Mouse (Mus musculus) cerebellum, postnatal 10 days (tissue): Measurements from ENCODE around the gene Naif1.
A peak's percentile ranks its signal among the peaks of the same experiment; 100 is the strongest.

ENCODE experiments used
- DNase-seq, 2 experiments: peaks; one replicate each; pipeline ENCODE4 v3.0.0; 2021; ENCODE audit warnings: mixed read lengths in 2 of 2

Naif1 gene

DNA sequence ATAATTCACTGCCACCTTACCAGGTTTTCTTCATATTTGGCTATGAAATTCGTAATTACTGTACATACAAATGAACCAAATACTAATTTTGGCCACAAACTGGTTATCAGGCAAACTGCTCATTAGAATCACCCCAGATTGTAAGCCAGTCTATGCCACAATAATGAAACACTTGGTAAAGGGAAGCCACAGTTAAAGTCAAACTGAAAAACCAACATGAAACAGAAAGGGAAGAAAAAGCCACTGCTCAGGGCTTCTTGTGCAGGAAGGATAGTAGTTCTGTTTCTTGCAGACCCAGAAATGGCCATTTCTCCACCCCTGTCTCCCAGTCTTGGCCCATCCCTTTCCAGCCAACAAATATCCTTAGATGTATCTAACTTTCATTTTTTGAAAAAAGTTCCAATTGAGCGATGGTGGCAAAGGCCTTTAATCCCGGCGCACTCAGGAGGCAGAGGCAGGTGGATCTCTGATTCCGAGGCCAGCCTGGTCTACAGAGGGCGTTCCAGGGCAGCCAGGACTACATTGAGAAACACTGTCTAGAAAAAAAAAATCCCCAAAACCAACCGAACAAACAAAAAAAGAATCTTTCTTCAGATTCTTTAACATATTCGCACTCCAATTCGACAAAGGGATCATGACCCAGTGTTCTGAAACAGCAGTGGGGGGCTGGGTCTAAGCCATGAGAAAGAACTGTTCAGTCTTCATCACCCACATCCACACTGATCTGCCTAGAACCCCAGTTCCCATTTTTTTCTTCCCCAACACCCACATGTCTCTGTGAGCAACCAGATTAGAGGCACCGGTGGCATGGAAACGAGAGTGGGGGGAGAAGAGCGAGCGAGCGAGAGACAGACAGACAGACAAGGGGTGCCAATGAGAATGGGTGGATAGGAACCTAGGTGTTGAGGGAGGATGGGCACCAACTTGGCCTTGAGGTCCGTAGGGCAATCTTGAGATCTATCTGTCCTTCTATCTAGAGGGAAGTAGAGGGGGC is at the start of gene Naif1:
Gene Naif1 (plus strand): TSS at position 697 of the 994 bp plus-strand sequence.
- peak in 1 of 2 experiments; percentile 22 for DNase-seq

DNA sequence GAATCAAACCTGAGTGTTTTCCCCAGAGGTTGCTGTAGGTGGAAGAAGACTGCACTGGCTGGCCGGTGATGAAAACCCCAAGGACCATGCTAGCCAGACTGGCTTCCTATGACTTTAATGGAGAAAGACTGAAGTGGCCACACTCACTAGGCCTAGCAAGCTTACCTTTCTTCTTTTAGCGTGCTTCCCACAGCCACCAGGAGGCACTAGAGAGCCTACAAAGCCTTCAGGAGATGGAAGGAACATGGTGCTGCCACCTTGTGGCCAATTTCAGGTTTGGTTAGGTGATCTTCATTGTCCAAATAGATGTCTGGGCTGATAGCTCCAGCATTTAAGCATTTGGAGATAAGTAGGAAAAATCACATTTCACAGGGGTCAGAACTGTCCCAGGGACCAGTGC is 45.6 kb upstream of the Naif1 start:
- peak; percentile 98 to 99 for DNase-seq

DNA sequence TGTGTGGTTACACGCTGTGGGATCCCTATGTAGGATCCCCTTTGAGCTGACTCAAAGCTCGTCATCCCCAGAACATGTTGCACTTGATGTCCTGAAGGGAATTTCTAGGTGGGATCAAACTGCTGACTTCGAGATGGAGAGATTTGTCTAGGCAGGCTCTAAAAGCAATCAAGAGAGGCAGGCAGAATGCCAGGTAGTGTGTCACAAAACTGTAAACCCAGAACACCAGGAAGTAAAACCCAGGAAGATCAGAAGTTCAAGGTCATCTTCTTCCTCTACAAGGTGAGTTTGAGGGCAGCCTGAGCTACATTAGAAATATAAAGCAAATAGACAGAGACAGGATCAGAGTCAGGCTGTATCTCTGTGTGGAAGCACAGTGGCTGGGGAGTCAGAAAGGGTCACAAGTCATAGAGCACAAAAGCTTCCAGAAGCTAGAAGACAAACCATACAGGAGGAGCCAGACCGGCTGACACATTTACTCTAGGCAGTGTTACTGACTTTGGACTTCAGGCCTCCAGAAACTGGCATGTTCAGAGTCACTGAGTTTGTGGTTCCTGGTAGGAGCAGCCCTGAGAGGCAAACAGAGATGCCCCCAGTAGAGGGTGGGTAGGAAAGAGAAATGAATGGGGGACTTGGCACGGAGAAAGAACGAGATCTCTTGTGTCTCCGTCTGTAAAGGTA is 43.0 kb upstream of the Naif1 start:
- DNase-seq = no peak

DNA sequence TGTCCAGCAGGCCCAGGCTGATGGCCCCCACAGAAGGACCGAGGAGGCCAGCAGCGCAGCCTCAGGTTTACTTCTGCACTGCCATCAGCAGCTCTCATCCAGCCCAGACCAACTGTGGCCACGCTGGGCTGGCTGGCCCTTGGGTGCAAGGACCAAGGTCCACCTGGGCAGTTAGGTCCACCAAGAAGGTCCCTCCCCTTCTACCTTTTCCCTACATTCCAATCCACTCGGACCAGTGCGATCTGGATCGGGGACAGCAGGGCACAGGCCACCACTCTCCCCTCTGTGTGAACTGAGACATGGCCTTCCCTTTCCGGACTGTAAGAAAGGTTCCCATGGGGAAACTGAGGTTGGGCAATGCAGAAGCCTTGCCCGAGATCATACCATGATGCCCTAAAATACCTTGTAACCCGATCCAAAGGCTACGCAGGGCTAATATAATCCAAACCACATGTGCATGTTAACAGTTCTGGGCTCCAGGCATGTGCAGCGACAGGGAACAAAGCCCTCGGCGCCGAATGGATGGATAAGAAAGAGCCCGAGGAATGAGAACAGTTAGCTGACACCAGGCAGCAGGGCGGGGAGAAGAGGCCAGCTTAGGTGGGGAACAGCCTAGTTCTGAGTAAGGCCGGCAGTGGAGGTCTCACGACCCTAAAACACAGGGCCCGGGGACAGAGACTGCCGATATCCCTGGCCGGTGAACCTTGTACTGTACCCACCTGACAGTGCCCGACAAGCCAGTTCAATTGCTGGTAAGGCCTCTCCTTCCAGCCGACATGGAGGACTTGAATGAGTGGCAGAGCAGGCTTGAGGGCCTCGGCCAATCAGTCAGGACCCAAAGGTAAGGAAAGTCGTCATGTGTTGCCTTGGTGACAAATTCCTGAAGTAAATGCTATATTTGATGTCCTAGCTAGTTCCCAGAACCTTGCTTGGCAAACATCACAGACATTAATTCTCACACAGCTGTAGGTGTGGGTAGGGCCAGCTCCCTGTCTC is 41.5 kb upstream of the Naif1 start:
- DNase-seq = no peak

DNA sequence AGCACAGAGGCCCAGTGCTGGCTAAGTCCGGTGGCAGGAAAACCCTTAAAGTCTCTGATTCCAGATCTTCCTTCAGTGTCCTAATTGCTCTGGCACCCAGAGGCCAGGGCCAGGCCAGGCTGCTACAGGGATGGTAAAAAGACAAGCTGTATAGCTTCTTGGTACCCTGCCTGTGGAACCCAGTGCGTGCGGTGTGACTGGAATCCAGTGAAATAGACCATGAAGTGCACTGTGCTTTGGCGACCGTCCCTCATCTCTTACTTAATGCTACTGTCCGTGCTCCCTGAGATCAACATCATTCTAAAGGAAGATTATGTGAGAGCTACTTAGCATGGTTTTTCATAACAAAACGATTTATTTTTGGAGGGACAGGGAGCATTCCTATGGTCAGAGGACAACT is 38.9 kb upstream of the Naif1 start:
- no peak for DNase-seq

DNA sequence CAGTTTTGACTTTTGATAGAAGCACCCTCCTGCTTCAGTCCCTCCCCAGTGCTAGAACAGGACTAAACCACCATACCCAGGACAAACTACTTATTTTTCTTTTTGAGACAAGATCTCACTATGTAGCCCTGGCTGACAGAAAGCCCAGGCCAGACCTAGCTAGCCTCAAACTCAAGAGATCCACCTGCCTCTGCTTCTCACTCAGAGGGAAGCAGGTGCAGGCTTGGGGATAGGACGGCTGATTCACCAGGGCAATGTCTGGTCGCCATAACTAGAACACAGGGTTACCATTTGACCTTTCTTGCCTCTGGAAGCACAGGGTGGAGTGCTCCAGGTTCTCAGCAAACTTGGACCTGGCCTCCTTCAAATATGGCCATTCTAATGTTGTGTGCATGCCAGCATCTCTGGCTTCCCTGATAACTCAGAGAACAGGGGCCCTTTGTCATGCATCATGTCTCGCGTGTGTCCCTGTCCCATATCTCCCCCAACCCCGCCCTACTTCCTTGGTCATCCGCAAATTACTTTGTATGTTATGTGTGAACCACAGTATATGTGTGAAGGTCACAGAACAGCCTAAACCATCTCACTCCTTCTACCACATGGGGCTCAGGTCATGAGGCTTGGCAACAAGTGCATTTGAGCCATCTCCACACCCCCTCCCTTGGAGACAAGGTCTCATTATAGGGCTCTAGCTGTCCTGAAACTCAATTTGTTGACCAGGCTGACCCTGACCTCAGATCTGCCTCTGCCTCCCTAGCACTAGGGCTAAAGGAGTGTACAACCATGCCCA is 37.3 kb upstream of the Naif1 start:
- DNase-seq = no peak

DNA sequence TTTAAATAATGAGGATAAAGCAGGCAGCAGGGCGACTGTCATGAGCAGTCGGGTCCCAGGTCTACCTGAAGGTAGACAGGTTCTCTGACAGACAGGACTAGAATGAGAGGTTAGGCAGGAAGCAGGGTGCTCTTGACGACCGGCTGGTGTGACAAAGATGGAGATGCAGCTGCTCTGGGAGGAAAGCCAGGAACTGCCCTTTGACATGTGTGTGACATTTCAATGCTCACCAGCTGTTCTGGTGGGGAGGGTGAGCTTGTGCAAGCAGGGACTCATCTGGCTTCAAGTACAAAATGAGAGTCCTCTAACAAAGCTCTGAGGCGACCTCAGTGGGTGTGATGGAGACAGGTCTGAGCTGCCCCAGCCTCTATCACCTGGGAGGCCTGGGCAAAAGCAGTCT is 36.3 kb upstream of the Naif1 start:
- no peak for DNase-seq

DNA sequence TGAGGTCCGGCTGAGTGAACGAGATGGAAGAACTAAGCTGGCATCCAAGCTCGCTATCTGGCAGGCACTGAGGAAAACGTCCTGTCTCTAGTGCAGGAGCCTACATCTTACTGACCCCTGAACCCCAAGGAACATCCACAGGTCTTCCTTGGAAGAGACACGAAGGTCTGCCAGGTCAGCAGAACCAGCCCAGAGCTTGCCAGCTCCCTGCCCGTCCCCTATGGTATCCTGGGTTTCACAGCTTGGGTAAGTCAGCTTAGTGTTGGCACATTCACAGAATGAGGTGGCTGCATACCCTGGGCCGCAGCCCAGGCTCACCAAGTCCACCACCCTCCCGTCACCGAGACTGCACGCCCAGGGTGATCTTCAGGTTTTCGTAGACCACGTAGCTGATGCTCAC is 34.5 kb upstream of the Naif1 start:
- DNase-seq = no peak

DNA sequence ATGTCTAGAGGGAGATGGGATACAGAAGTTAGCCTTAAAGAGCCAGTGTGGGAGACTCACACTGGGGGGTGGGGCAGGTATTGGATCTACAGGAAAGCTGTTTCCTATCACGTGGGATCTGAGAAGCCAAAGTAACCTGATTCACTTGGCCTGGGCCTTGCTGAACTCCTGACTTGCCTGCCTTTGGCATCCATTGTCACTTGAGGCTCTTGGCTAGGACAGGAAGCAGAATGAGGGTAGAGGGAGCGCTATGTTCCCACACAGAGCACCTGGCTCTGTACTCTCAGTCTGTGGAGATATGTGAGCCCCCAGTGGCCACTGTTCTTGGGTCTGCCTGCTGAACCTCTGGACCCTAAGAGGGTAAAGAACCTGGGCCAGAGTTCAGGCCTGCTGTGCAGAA is 33.7 kb upstream of the Naif1 start:
- no peak for DNase-seq

DNA sequence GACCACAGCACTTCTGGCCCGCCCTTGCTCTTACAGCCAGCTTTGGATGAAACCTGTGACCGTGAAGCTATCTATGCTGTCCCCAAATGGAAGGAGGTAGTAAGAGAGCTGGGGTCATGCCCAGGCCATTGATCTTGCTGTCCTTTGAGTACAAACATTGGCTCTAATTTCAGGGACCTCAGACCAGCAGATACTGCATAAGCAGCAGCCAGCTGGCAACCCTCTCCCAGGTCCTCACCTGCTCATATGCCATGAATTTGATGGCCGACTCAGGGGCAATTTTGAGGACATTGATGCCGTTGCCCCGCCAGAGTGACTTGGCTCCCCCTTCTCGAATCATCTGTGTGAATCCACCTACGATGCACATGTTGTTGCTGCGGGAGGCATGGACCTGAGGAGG is 32.8 kb upstream of the Naif1 start:
- no peak for DNase-seq

DNA sequence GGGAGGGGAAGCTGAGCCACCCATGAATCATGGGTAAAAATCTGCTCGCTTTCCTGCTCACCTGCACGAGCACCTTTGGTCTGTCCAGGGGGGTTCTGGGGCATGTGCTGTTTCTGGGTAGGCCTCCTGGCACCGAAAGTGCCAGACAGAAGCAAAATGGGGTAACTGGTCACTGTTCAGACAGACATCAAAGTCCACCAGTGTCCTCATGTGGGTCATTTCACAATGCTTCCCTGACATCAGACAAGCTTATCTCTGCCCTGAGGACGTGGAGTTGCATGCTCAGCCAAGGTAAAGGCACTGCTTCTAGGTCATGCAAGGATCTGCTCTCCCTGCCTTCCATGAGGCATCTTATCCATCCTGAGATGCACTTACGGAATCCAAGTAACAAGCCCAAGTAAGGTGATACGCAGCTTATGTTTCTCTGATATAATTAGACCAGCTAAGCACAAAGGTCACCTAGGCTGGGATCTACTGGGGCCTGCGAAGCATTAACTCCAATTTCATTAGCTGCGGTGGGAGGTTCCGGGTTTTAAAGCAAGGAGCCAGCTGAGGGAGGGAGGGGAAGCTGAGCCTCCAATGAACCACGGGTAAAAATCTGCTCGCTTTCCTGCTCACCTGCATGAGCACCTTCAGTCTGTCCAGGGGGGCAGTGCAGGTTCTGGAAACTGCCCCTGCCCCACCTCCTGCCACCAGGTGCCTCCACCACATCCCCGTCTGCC is 31.7 kb upstream of the Naif1 start:
- DNase-seq = no peak

DNA sequence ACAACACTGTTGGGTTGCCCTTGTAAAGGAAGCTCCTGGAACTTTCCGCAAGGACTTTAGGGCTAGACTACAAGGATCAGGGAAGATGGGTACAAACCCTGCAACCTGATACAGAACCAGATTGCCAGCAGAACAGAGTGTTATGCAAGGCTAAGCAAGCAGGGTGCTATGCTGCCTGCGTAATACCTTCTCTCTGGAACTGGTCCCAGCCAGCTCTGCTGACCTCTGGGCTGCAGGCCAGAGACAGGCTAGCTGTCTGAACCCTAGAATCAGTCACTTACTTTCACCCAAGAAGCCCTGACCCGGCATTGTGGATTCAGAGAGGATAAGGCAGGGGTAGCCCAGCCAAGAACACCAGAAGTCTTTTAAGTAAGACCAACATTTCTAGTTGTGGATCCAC is 30.9 kb upstream of the Naif1 start:
- DNase-seq = peak in 1 of 2 experiments; percentile 21

DNA sequence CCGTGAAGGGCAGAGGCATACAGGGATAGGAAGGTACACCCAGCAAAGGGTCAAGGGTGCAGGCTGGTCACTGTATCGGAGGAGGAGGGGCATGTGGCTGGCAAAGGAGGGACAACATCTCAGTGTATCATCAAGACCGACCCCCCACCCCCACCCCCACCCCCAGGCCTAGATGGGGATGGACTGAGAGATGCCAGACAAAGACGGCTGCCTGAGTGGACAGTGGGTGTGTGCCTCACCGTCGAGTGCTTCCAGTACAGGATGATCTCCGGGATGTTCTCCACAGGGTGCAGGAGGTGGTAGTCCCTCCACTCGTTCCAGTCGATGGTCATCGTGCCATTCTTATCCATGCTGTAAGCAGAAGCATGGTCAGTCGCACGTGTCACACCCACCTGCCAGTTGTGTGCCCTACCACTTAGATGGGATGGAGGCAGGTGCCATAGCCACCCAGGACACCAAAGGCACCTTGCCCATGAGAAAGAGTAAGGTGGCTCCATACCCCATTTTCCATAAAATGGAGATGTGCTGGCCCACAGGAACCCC is 30.1 kb upstream of the Naif1 start:
- no peak for DNase-seq

DNA sequence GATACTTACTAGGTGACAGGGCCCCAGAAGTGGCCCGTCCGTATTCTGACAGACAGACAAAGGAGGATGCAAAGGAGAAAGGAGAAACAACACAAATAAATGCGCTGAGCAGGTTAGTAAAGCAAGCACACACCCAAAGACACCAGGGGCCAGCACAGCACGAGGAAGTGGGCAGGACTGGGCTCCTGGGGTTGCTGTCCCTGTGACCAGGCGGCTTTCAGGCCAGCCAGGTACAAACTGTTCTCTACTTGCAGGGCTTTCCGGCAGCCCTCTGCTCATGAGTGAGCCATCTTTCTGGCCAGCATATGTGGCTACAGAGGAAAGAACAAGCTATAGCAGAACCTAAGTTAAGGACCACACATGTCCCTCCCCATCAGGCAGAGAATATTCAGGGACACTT is 29.6 kb upstream of the Naif1 start:
- DNase-seq = no peak

DNA sequence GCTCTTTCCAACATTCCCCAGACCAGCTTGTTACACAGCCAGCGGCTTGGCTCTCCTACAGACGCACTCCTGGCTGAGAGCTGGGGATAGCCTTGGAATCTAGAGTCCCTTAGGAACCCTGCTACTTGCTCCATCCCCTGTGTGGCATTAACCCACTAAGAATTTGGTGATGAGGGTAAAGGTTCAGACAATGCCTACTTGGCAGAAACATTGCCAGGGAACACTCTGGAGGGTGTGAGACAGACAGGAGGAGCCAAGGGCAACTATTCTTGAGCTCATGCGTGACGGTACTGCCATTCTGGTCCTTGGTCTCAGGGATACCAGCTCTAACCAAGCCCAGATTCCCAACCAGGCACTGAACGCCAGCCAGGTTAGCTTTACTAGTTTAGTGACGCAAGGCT is 28.4 kb upstream of the Naif1 start:
- DNase-seq = no peak

DNA sequence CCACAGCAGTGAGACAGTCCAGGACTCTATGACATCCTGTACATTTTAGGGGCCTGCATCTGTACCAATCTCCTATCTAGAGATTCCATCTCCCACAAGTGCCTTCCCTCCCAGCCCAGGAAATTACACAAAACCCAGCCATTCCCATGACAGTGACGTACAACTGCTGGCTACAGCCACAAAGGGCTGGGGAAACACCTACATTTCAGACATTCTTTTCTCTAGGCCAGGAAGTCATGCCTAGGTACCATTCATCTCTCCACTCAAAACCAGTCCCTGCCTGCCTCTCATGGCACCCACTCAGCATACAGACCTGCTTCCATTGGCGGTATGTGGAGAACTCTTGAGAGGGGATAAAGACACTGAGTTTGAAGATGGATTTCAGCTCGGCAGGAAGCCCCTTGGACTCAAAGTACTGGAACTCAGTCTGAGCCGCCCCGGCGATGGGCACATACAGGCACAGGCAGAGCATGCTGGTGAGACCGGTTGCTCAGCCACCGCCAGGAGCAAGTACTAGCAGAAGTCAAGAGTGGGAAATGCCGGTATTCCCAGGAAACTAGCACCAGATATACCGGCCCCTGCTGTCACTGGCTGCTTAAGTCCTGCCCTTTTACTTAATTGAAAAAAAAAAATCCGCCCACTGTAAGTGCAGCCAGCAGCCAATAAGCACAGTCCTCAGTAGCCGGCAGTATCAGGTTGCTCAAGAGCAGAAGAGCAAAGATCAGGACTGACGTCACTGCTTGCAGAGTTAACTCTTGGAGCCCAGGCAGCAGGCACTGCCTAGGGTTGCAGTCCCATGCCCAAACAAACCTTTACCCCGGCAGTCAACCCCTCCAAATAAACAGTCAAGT is 26.6 kb upstream of the Naif1 start:
- peak; percentile 43 to 52 for DNase-seq

DNA sequence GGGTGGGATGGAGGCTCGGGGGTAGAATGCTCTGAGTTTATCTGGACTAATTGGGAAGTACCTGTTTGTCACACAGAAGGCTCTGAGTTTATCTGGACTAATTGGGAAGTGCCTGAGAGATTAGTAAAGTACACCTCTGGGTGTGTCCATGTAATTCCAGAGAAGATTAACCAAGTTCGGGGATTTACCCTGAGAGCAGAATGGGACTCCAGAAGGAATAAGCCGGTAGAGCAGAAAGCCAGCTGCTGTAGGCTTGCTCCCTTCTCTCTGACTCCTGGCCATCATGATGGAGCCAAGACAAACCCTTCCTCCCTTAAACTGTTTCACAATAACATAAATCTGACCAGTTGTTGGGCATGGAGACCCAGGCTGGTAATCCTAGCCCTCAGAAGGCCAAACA is 25.5 kb upstream of the Naif1 start:
- DNase-seq = no peak

DNA sequence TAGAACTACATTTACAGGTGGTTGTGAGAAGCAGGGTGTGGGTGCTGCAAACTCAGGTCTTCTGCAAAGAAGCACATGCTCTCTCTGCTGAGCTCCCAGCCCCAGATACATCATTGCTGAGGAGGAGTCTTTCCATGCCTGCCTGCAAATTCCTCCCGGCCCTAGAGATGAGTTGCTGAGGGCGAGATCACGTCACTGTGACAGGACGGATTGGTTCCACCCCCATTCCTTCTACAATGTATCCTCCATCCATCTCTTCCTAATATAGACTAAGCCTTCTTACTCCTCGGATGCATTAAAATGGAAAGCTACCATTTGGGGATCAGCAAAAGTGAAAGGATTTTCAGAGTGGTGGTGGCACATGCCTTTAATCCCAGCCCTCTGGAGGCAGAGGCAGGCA is 24.7 kb upstream of the Naif1 start:
- no peak for DNase-seq

DNA sequence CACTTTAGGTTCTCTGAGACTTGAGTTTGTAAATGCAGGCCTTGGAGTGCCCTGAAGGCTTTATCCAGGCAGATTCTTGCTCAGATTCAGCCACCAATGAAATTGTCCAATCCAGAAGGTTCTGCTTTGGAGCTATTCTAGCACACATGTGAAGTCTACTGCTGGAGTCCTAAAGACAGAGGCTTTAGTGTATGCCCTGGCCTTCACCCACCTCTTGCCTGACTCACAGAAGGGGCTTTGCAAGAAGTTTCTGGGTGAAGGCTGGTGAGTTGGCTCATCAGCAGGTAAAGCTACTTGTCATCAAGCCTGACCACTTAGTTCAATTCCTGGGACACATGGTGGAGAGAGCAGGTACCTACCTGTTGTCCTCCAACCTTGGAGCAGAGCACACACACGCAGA is 24.1 kb upstream of the Naif1 start:
- DNase-seq = no peak

DNA sequence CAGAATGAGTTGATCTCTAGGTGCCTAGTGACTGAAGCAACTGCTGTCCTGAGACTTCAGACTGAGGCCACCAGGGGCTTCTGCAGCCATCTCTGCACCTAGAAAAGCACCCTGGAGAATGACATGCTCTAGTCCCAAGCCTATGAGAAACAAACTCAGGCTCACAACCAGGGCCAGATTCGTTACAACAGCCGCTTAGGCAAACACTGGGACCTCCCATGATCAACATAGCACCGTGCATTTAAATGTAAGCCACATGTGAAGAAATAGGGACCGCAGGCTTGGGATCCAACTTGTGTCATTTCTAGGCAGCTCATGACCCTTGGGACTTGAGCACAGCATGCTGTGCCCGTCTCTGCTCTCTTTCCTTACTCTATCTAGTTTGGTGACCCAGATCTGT is 22.5 kb upstream of the Naif1 start:
- DNase-seq = no peak
